Mouse (Mus musculus): ENCODE measurements around the gene Fem1b. TPM values are rescaled to one million over a fixed set of nuclear protein-coding genes. Genes with fewer than 3 reads are reported as not detected.
A peak's percentile ranks its signal among the peaks of the same experiment; 100 is the strongest.

Gene Fem1b
- polyA plus RNA-seq, 1 experiment from 2014 or later = 18.2 TPM

- 83% methylated on average over 10 of the region's 10 CpGs for WGBS
- peaks cover 19% of the 10 kb centered on the region for H3K36me3 ChIP-seq
- no peak overlapping the region for H3K4me3 ChIP-seq
Observed at GRCm38 (mm10) chr9:62843356-62844024, 31.8 kb upstream of the Fem1b start.

GRCm38 (mm10) chr9:62839172-62839770 lies 27.5 kb upstream of the Fem1b start:
- 12% methylated on average over 14 of the region's 14 CpGs for WGBS
- no peak for ATAC-seq (ENCODE audit: insufficient number of reproducible peaks, low FRiP score, low TSS enrichment, low read depth)
- Histone ChIP-seq H3K4me2 (peak overlapping the region; percentile 78), H3K4me3 (peak overlapping the region; percentile 56), H3K4me1 (peaks cover 20% of the 10 kb centered on the region), H3K27me3 (no peaks in the 10 kb centered on the region), H3K27ac (peak overlapping the region; percentile 92), H3K36me3 (0 out of 2 replicates have a peak, but pooled peaks cover 3% of the 10 kb centered on the region), H3K9ac (peak overlapping the region; percentile 64), H3K9me3 (no peaks in the 10 kb centered on the region)

More at GRCm38 (mm10) chr9:62843356-62844024, 31.8 kb upstream of the Fem1b start:
- no peak for ATAC-seq (ENCODE audit: insufficient number of reproducible peaks, low FRiP score, low TSS enrichment, low read depth)
- Histone ChIP-seq H3K4me2 (no peak overlapping the region), H3K9ac (no peak overlapping the region), H3K27ac (no peak overlapping the region), H3K9me3 (no peaks in the 10 kb centered on the region), H3K27me3 (no peaks in the 10 kb centered on the region), H3K4me1 (peaks cover 23% of the 10 kb centered on the region)

- Histone ChIP-seq H3K27me3 (no peaks in the 10 kb centered on the region), H3K9ac (peak within 1 kb of the TSS; percentile 64), H3K4me3 (peak within 1 kb of the TSS; percentile 56), H3K9me3 (no peaks in the 10 kb centered on the region), H3K4me2 (peak within 1 kb of the TSS; percentile 78), H3K27ac (peak within 1 kb of the TSS; percentile 92), H3K4me1 (peaks cover 20% of the 10 kb centered on the region), H3K36me3 (0 out of 2 replicates have a peak, but pooled peaks cover 3% of the 10 kb centered on the region)
- under 1% methylated on average over 39 of the region's 48 CpGs for WGBS
- ATAC-seq (ENCODE audit: insufficient number of reproducible peaks, low FRiP score, low TSS enrichment, low read depth) = peak; percentile 91
Observed at GRCm38 (mm10) chr9:62838506-62839171, 26.9 kb upstream of the Fem1b start, which contains the start of gene Cln6. TSS of gene Cln6 (plus strand) at chr9:62838785.

GRCm38 (mm10) chr9:62838146-62838505 lies 26.4 kb upstream of the Fem1b start:
- Histone ChIP-seq H3K4me1 (peaks cover 20% of the 10 kb centered on the region), H3K4me2 (peak overlapping the region; percentile 78), H3K9me3 (no peaks in the 10 kb centered on the region), H3K27me3 (no peaks in the 10 kb centered on the region), H3K36me3 (0 out of 2 replicates have a peak, but pooled peaks cover 3% of the 10 kb centered on the region), H3K9ac (no peak overlapping the region), H3K27ac (peak overlapping the region; percentile 77), H3K4me3 (peak overlapping the region; percentile 56)
- WGBS = 13% methylated on average over 8 of the region's 8 CpGs
- no peak for ATAC-seq (ENCODE audit: insufficient number of reproducible peaks, low FRiP score, low TSS enrichment, low read depth)

- H3K9ac ChIP-seq = no peak overlapping the region
- H3K9me3 ChIP-seq = no peaks in the 10 kb centered on the region
- peaks cover 20% of the 10 kb centered on the region for H3K4me1 ChIP-seq
- no peaks in the 10 kb centered on the region for H3K27me3 ChIP-seq
- 43% methylated on average over 3 of the region's 3 CpGs for WGBS
- no peak overlapping the region for H3K4me2 ChIP-seq
- no peak overlapping the region for H3K4me3 ChIP-seq
- H3K36me3 ChIP-seq = 0 out of 2 replicates have a peak, but pooled peaks cover 3% of the 10 kb centered on the region
- no peak for ATAC-seq (ENCODE audit: insufficient number of reproducible peaks, low FRiP score, low TSS enrichment, low read depth)
- H3K27ac ChIP-seq = peak overlapping the region; percentile 77; the same call in 1 of the 2 replicates
Observed at GRCm38 (mm10) chr9:62837611-62838010, 25.9 kb upstream of the Fem1b start.

- no peak for ATAC-seq (ENCODE audit: insufficient number of reproducible peaks, low FRiP score, low TSS enrichment, low read depth)
- Histone ChIP-seq H3K4me3 (no peak overlapping the region), H3K27me3 (no peaks in the 10 kb centered on the region), H3K27ac (no peak overlapping the region), H3K4me1 (peaks cover 20% of the 10 kb centered on the region), H3K9me3 (no peaks in the 10 kb centered on the region), H3K36me3 (0 out of 2 replicates have a peak, but pooled peaks cover 3% of the 10 kb centered on the region), H3K9ac (no peak overlapping the region), H3K4me2 (no peak overlapping the region)
- 39% methylated on average over 4 of the region's 4 CpGs for WGBS
Observed at GRCm38 (mm10) chr9:62835705-62836446, 24.1 kb upstream of the Fem1b start.

- no peaks in the 10 kb centered on the region for H3K9me3 ChIP-seq
- ATAC-seq (ENCODE audit: insufficient number of reproducible peaks, low FRiP score, low TSS enrichment, low read depth) = no peak
- H3K4me1 ChIP-seq = peaks cover 18% of the 10 kb centered on the region
- H3K27me3 ChIP-seq = no peaks in the 10 kb centered on the region
- no peak overlapping the region for H3K4me3 ChIP-seq
- no peak overlapping the region for H3K27ac ChIP-seq
- no peak overlapping the region for H3K9ac ChIP-seq
- no peak overlapping the region for H3K4me2 ChIP-seq
- H3K36me3 ChIP-seq = no peaks in the 10 kb centered on the region
- WGBS = 79% methylated on average over 5 of the region's 5 CpGs
Observed at GRCm38 (mm10) chr9:62834906-62835305, 23.2 kb upstream of the Fem1b start.

GRCm38 (mm10) chr9:62829877-62830276 lies 18.1 kb upstream of the Fem1b start:
- Histone ChIP-seq H3K4me2 (no peak overlapping the region), H3K27me3 (no peaks in the 10 kb centered on the region), H3K36me3 (no peaks in the 10 kb centered on the region), H3K27ac (no peak overlapping the region), H3K9ac (no peak overlapping the region), H3K9me3 (no peaks in the 10 kb centered on the region), H3K4me1 (peaks cover 21% of the 10 kb centered on the region), H3K4me3 (no peak overlapping the region)
- no peak for ATAC-seq (ENCODE audit: insufficient number of reproducible peaks, low FRiP score, low TSS enrichment, low read depth)
- 78% methylated on average over 6 of the region's 6 CpGs for WGBS

- Histone ChIP-seq H3K27me3 (no peaks in the 10 kb centered on the region), H3K4me1 (peaks cover 21% of the 10 kb centered on the region), H3K9ac (peak overlapping the region; percentile 33; the same call in 1 of the 2 replicates), H3K36me3 (no peaks in the 10 kb centered on the region), H3K27ac (peak overlapping the region; percentile 80), H3K9me3 (no peaks in the 10 kb centered on the region), H3K4me2 (peak overlapping the region; percentile 54), H3K4me3 (peak overlapping the region; percentile 38)
- peak; percentile 88 for ATAC-seq (ENCODE audit: insufficient number of reproducible peaks, low FRiP score, low TSS enrichment, low read depth)
- WGBS = under 1% methylated on average over 23 of the region's 23 CpGs
Observed at GRCm38 (mm10) chr9:62828662-62829086, 16.9 kb upstream of the Fem1b start.

GRCm38 (mm10) chr9:62827939-62828652 lies 16.4 kb upstream of the Fem1b start:
- Histone ChIP-seq H3K4me1 (peaks cover 21% of the 10 kb centered on the region), H3K27me3 (no peaks in the 10 kb centered on the region), H3K27ac (peak overlapping the region; percentile 80), H3K9me3 (no peaks in the 10 kb centered on the region), H3K9ac (no peak overlapping the region), H3K36me3 (no peaks in the 10 kb centered on the region), H3K4me3 (peak overlapping the region; percentile 38), H3K4me2 (peak overlapping the region; percentile 54)
- no peak for ATAC-seq (ENCODE audit: insufficient number of reproducible peaks, low FRiP score, low TSS enrichment, low read depth)
- WGBS = 4% methylated on average over 24 of the region's 24 CpGs

GRCm38 (mm10) chr9:62826456-62826855 lies 14.7 kb upstream of the Fem1b start:
- no peaks in the 10 kb centered on the region for H3K27me3 ChIP-seq
- ATAC-seq (ENCODE audit: insufficient number of reproducible peaks, low FRiP score, low TSS enrichment, low read depth) = no peak
- WGBS = 6% methylated on average over 7 of the region's 7 CpGs
- H3K9ac ChIP-seq = no peak overlapping the region
- no peaks in the 10 kb centered on the region for H3K36me3 ChIP-seq
- no peaks in the 10 kb centered on the region for H3K9me3 ChIP-seq
- peak overlapping the region; percentile 67 for H3K27ac ChIP-seq
- H3K4me1 ChIP-seq = peaks cover 21% of the 10 kb centered on the region
- no peak overlapping the region for H3K4me3 ChIP-seq
- H3K4me2 ChIP-seq = no peak overlapping the region
